Mouse (Mus musculus) telencephalon, adult 2 months (tissue): ENCODE data around the gene Psmd9.
"Not testable (repeated sequence)": the region's sequence is repeated elsewhere in the genome, so short reads cannot be mapped to it uniquely, and the experiment has no call there.

Experiments used
- DNase-seq: peaks from one replicate; pipeline ENCODE4 v3.0.0-alpha.2; 2011; ENCODE audit warnings: low read depth, low spot score

Psmd9 gene

GRCm38 (mm10) chr5:123190912-123191311, 21.7 kb downstream of the Psmd9 start:
- DNase-seq = no peak

GRCm38 (mm10) chr5:123191427-123191826, 22.2 kb downstream of the Psmd9 start:
- DNase-seq = no peak

GRCm38 (mm10) chr5:123192606-123193150, 23.5 kb downstream of the Psmd9 start:
- DNase-seq = no peak

- no peak for DNase-seq
Measured at GRCm38 (mm10) chr5:123193436-123193835, 24.2 kb downstream of the Psmd9 start.

GRCm38 (mm10) chr5:123194856-123195255, 25.6 kb downstream of the Psmd9 start:
- no peak for DNase-seq

GRCm38 (mm10) chr5:123195500-123196000, 26.3 kb downstream of the Psmd9 start:
- DNase-seq = no peak

- no peak for DNase-seq
Measured at GRCm38 (mm10) chr5:123196746-123197145, 27.5 kb downstream of the Psmd9 start.

- DNase-seq = no peak
Measured at GRCm38 (mm10) chr5:123198523-123198922, 29.3 kb downstream of the Psmd9 start.

- not testable (repeated sequence) for DNase-seq
Measured at GRCm38 (mm10) chr5:123200816-123201522, 31.8 kb downstream of the Psmd9 start.

GRCm38 (mm10) chr5:123201523-123201892, 32.3 kb downstream of the Psmd9 start:
- no peak for DNase-seq

- no peak for DNase-seq
Measured at GRCm38 (mm10) chr5:123201987-123202386, 32.8 kb downstream of the Psmd9 start.

GRCm38 (mm10) chr5:123202771-123203170, 33.6 kb downstream of the Psmd9 start:
- not testable (repeated sequence) for DNase-seq

GRCm38 (mm10) chr5:123203591-123203990, 34.4 kb downstream of the Psmd9 start:
- not testable (repeated sequence) for DNase-seq

- DNase-seq = not testable (repeated sequence)
Measured at GRCm38 (mm10) chr5:123222346-123223050, 53.3 kb downstream of the Psmd9 start.

GRCm38 (mm10) chr5:123223051-123223410, 53.8 kb downstream of the Psmd9 start:
- DNase-seq = no peak

GRCm38 (mm10) chr5:123223861-123224260, 54.6 kb downstream of the Psmd9 start:
- DNase-seq = not testable (repeated sequence)

GRCm38 (mm10) chr5:123226851-123227250, 57.6 kb downstream of the Psmd9 start:
- no peak for DNase-seq

GRCm38 (mm10) chr5:123227762-123228523, 58.7 kb downstream of the Psmd9 start:
- peak; percentile 94 for DNase-seq

GRCm38 (mm10) chr5:123228524-123228922, 59.3 kb downstream of the Psmd9 start:
- DNase-seq = no peak

GRCm38 (mm10) chr5:123229296-123229695, 60.1 kb downstream of the Psmd9 start:
- no peak for DNase-seq

- DNase-seq = no peak
Measured at GRCm38 (mm10) chr5:123232180-123232579, 63.0 kb downstream of the Psmd9 start.

- peak; percentile 22 for DNase-seq
Measured at GRCm38 (mm10) chr5:123235731-123236130, 66.5 kb downstream of the Psmd9 start.
